ENCODE assay signal across 10 mouse cellular contexts in the genomic region with DNA sequence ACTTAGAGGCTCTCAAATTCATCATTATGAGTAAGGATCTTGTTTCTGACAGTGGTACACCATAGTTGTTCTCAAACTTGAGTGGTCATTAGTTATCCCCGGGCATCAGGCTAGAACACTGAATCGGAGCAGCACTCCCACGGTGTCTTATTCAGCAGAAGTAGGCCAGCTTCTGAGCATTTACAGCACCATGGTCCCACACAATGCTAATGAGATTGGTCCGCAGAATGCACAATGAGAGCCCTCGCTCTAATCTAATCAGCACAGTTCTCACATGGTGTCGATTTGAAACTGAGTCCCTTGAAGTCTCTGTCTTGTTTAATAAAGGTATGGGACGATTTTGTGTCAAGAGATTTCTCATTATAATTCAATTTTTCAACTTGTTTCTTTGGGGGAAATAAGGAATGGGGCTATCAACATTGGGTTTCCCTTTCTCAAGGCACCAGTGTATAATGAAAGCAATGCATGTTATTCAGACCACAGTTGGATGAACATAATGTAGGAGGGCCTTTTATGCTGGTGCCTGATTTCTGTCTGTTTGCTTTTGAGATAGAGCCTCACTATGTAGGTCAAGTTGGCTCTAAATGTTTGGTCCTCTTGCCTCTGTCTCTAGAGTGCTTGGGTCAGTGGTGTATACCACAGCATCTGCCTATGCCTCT.
DNase-seq lines count a peak whose midpoint lies in the region; ATAC-seq and TF ChIP-seq lines count a peak whose summit lies in the region.
"Had no signal": no experiment of that assay in that cellular context is flagged by ENCODE, and none has a peak within 500 bp of the region (broad histone marks: within the 10 kb centered on the region; RNA-seq: fewer than 3 reads in every experiment).

No protein-coding gene starts in this region.

- H3K4me3 ChIP-seq in forebrain, embryonic 11.5 days (ENCODE audit: low read depth, low read length), result no peak overlapping the region
- H3K4me3 ChIP-seq in hindbrain, embryonic 12.5 days, result no peak overlapping the region
- no peak overlapping the region for H3K4me3 ChIP-seq in midbrain, postnatal 0 days (ENCODE audit: low read depth, low read length)
- H3K4me3 ChIP-seq: limb, embryonic 13.5 days; lung, embryonic 15.5 days had no signal

- DNase-seq in layer of hippocampus, adult 8-10 months (ENCODE audit: low spot score in 2 of 2), result peak; percentile 10 to 14
- no peak for DNase-seq in layer of hippocampus, postnatal 25 days (ENCODE audit: extremely low spot score in 1 of 2, low spot score in 1 of 2)
- no peak for DNase-seq in forebrain, embryonic 11.5 days (ENCODE audit: low spot score)
- peak; percentile 44 for DNase-seq in midbrain, postnatal 0 days (ENCODE audit: low spot score)
- no peak for DNase-seq in adrenal gland, adult (ENCODE audit: inconsistent age in 2 of 2, low spot score in 1 of 2)
- DNase-seq in spleen, postnatal 4 days (ENCODE audit: low spot score in 2 of 2), result no peak
- DNase-seq: kidney, adult 2 months had no signal

- no peak overlapping the region for H3K4me2 ChIP-seq in forebrain, embryonic 11.5 days (ENCODE audit: low read depth, low read length, severe bottlenecking)
- no peak overlapping the region for H3K4me2 ChIP-seq in hindbrain, embryonic 12.5 days (replicated peaks)
- no peak overlapping the region for H3K4me2 ChIP-seq in midbrain, postnatal 0 days (ENCODE audit: low read depth, low read length, poor library complexity, severe bottlenecking)
- H3K4me2 ChIP-seq: limb, embryonic 13.5 days; lung, embryonic 15.5 days had no signal

- H3K27ac ChIP-seq in forebrain, embryonic 11.5 days (ENCODE audit: low read depth, low read length), result no peak overlapping the region; the same call in 1 of the 2 replicates
- no peak overlapping the region for H3K27ac ChIP-seq in hindbrain, embryonic 12.5 days
- H3K27ac ChIP-seq in midbrain, postnatal 0 days (ENCODE audit: low read depth, low read length), result no peak overlapping the region
- H3K27ac ChIP-seq: limb, embryonic 13.5 days; lung, embryonic 15.5 days had no signal

- no peaks in the 10 kb centered on the region for H3K36me3 ChIP-seq in forebrain, embryonic 11.5 days (ENCODE audit: control insufficient read depth, insufficient read depth, low read length)
- no peaks in the 10 kb centered on the region for H3K36me3 ChIP-seq in hindbrain, embryonic 12.5 days
- no peaks in the 10 kb centered on the region for H3K36me3 ChIP-seq in midbrain, postnatal 0 days (ENCODE audit: insufficient read depth, low read length)
- H3K36me3 ChIP-seq: limb, embryonic 13.5 days; lung, embryonic 15.5 days had no signal

- no peaks in the 10 kb centered on the region for H3K9me3 ChIP-seq in forebrain, embryonic 11.5 days (ENCODE audit: control insufficient read depth, low read length)
- H3K9me3 ChIP-seq in hindbrain, embryonic 12.5 days (replicated peaks), result no peaks in the 10 kb centered on the region
- H3K9me3 ChIP-seq in midbrain, postnatal 0 days (ENCODE audit: low read length), result no peaks in the 10 kb centered on the region
- H3K9me3 ChIP-seq: limb, embryonic 13.5 days; lung, embryonic 15.5 days had no signal

- H3K27me3 ChIP-seq in forebrain, embryonic 11.5 days (ENCODE audit: control insufficient read depth, insufficient read depth, low read length), result no peaks in the 10 kb centered on the region
- no peaks in the 10 kb centered on the region for H3K27me3 ChIP-seq in hindbrain, embryonic 12.5 days
- no peaks in the 10 kb centered on the region for H3K27me3 ChIP-seq in midbrain, postnatal 0 days (ENCODE audit: insufficient read depth, low read length)
- H3K27me3 ChIP-seq: limb, embryonic 13.5 days; lung, embryonic 15.5 days had no signal

- no peak for TF ChIP-seq CTCF in midbrain, postnatal 0 days (IDR thresholded peaks at IDR 0.05)

- 19% methylated on average over 7 of the region's 7 CpGs for whole genome bisulfite sequencing in forebrain, embryonic 11.5 days
- 48% methylated on average over 7 of the region's 7 CpGs for WGBS in hindbrain, embryonic 12.5 days
- WGBS in midbrain, postnatal 0 days, result 43% methylated on average over 7 of the region's 7 CpGs

- H3K4me1 ChIP-seq in forebrain, embryonic 11.5 days (replicated peaks; ENCODE audit: control insufficient read depth, insufficient read depth, low read length), result no peaks in the 10 kb centered on the region
- H3K4me1 ChIP-seq in hindbrain, embryonic 12.5 days, result no peaks in the 10 kb centered on the region
- no peaks in the 10 kb centered on the region for H3K4me1 ChIP-seq in midbrain, postnatal 0 days (ENCODE audit: insufficient read depth, low read length)
- H3K4me1 ChIP-seq: limb, embryonic 13.5 days; lung, embryonic 15.5 days had no signal

- H3K9ac ChIP-seq in forebrain, embryonic 11.5 days (ENCODE audit: low read length), result no peak overlapping the region
- H3K9ac ChIP-seq in hindbrain, embryonic 12.5 days, result no peak overlapping the region
- no peak overlapping the region for H3K9ac ChIP-seq in midbrain, postnatal 0 days (replicated peaks; ENCODE audit: low read length, poor library complexity, severe bottlenecking)
- H3K9ac ChIP-seq: limb, embryonic 13.5 days; lung, embryonic 15.5 days had no signal

- ATAC-seq in forebrain, embryonic 11.5 days (replicated peaks; ENCODE audit: low FRiP score), result peak; percentile 85
- ATAC-seq in hindbrain, embryonic 12.5 days (ENCODE audit: low FRiP score), result peak; percentile 73
- no peak for ATAC-seq in midbrain, postnatal 0 days (ENCODE audit: low FRiP score)

Comparison
In these comparisons a context has a peak if more than half of its experiments do, and no peak if none do; other contexts are left out.
1. DNase-seq: peak in layer of hippocampus, adult 8-10 months (2 of 2) and midbrain, postnatal 0 days (single experiment); none in layer of hippocampus, postnatal 25 days (0 of 2), forebrain, embryonic 11.5 days (single experiment), adrenal gland, adult (0 of 2) and spleen, postnatal 4 days (0 of 2).